Mouse (Mus musculus) embryo, embryonic 11.5 days (tissue): ENCODE data around the gene Abcb11.
"Not testable (repeated sequence)": the region's sequence is repeated elsewhere in the genome, so short reads cannot be mapped to it uniquely, and the experiment has no call there.

Experiments used
- DNase-seq: peaks from one replicate; pipeline ENCODE4 v3.0.0-alpha.2; 2012; ENCODE audit warnings: low read depth, low spot score

Gene Abcb11

GRCm38 (mm10) chr2:69342496-69343221, at the start of gene Abcb11:
Abcb11 (minus strand) TSS chr2:69342616.
- DNase-seq, result no peak

- DNase-seq, result no peak
These were observed 43.9 kb upstream of the Abcb11 start for GRCm38 (mm10) chr2:69386118-69386871.

DNA sequence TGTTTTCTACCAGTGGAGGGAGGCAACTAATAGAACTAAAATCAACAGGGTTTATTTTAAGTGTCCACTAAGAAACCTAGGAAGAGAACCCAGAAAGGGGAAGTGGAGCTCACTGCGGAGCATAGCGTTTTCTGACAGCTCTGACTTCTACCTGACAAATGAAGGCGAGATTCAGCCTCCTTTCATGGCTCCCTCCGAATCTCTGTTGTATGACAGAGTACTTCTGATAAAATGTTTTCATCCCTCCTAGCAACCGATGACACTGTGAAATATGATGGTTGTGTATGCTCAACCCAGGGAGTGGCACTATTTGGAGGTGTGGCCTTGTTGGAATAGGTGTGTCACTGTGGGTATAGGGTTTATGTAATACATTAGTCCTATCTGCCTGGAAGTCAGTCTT, 40.4 kb upstream of the Abcb11 start:
- DNase-seq, result no peak

GRCm38 (mm10) chr2:69381740-69382139, 39.3 kb upstream of the Abcb11 start:
- DNase-seq, result no peak

DNA sequence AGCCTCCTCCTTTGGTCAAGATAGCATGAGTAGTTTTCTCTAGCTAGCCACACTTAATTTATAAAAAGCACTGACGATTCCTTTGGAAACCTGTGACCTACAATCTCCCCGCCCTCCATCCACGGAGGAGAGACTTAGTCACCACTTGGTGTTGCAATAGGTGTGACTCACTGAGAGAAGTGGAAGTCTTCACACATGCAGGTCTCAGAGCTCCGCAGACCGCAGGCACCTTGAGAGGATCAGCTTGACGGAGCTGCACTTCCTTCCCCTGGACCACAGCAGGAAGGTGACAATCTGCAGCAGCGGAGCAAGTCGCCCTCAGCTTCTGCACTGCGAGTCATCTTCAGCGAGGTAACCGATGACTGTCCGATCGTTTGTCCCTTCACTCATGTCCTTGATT, 37.9 kb upstream of the Abcb11 start, which contains the start of gene Dhrs9:
Gene Dhrs9 (plus strand): TSS at position 165 of the 400 bp plus-strand sequence.
- no peak for DNase-seq

GRCm38 (mm10) chr2:69379801-69380200, 37.4 kb upstream of the Abcb11 start:
- DNase-seq, result no peak

GRCm38 (mm10) chr2:69376780-69377179, 34.4 kb upstream of the Abcb11 start:
- no peak for DNase-seq

DNA sequence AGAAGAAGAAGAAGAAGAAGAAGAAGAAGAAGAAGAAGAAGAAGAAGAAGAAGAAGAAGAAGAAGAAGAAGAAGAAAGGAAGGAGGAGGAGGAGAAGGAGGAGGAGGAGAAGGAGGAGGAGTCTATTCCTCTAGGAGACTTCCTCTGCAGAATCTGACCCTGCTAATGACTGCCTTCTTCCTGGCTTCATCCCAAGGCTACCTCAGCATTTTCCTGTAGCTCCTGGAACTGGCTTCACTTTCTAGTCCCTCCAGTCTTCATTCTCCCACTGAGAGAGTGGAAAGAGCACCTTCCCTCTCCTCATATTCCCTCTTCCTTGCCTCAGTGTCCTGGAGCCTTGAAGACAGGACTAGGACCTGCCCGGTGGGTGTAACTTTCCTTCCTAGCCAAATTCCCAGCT, 22.9 kb upstream of the Abcb11 start:
- no peak for DNase-seq

DNA sequence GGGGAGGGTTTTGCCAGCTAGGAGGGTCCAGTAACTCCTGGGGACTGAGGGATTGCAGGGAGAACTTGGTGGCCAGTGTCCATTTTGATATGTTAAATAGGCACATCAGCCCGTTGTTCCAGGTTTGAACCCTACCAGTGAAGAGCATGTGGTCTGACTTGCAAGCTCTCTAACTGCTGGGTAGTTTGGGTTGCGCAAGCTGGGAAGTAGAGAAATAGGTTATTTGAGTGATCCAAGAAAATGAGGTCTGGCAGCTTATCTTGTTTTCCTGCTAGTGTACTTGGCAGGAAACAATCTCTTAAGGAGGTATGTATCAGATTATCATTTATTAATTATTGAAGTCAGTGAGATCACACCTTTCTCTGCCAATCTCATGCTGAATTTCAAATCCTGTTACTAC, 22.4 kb upstream of the Abcb11 start:
- no peak for DNase-seq

DNA sequence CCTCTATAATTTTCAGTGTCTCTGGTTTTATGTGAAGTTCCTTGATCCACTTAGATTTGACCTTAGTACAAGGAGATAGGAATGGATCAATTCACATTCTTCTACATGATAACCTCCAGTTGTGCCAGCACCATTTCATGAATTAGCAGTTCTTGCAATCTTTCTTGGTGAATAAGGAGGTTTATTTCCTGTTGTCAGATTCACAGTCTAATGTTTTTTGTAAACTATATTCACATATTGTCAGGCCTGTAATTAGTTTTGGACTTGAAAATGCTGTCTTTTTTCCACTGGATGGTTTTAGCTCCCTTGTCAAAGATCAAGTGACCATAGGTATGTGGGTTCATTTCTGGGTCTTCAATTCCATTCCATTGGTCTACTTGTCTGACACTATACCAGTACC, 13.0 kb upstream of the Abcb11 start:
- DNase-seq, result not testable (repeated sequence)

GRCm38 (mm10) chr2:69341506-69341905, 910 bp downstream of the Abcb11 start:
- no peak for DNase-seq

DNA sequence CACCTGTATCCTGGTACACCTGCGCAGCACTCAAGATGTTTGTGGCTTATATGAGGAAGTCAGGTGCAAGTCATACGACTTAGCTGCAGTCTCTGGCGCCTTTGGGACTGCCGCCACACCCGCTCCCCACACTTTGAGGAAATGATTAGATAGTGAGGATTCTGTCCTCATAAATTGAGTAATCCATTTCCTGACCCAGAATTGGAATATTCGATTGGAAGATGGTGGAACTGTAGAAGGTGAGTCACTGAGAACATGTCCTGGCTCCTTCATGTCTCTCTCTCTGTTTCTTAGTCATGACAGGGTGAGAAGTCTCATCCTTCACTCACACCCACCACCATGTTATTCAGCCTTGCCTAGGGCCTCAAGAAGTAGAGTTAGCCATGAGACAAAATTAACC, 10.9 kb downstream of the Abcb11 start:
- DNase-seq, result not testable (repeated sequence)

DNA sequence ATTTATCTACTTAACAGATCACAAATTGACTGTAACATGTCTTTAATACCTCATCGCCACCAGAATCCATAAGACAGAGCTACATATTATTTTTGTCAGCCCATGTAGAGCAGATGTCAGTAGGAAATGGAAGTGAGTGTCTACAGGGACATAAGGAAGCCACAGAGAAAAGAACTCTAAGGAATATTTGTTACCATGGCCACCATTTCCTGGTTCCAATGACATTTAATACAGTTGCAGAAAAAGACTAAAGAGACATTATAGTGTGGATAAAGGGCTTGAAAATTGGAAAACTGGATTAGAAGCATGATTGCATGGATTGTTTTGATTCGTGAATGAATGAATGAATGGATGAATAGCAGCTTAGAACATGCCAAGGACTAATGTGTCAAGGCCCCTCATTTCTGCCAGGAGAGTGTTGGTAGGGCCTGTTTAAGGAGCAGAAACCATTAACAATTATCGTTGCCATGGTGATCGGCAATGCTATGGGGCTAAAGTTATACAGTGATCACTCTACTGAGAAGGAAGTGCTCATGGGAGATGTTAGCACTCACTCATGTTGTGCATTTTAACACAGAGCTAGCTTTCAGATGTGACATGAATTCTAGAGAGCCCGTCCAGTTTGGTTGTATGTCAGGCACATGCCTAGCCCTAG, 13.8 kb downstream of the Abcb11 start:
- DNase-seq, result no peak

- DNase-seq, result no peak
These were observed 17.3 kb downstream of the Abcb11 start for GRCm38 (mm10) chr2:69324881-69325660.

DNA sequence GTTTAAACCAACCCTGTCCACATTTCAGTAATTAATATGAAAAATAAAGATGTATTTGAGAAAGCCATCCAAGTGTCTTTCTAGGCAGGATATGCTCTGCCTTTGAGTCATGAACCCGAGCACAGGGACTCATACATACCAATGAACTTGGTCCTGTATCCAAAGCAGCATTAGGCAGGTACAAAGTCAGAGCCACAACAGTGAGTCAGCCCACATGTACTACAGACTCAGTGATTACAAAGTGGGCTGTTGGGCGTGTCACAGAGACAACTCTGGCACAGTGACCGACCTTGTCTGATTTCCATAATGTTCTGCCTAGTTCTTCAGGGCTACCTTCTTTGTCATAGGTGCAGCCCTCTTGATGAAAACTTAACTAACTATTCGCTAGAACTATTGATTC, 19.4 kb downstream of the Abcb11 start:
- DNase-seq, result no peak

DNA sequence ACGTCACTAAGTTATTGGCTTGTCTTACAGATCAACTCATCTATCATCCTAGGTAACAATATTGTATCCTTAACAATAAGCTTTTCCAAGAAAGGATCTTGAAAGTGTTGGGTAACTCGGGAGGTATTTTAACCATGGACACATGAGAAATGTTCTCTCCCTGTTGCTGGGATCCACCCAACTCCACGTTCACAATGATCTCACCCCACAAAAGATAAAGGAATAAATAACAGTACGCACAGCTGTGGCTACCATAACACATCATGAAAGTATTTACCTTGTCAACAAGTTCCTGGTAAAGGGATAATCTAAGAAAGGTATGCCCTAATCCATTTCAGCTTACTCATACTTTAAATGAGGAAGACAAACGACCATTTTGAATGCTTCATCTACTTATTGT, 21.0 kb downstream of the Abcb11 start:
- no peak for DNase-seq

DNA sequence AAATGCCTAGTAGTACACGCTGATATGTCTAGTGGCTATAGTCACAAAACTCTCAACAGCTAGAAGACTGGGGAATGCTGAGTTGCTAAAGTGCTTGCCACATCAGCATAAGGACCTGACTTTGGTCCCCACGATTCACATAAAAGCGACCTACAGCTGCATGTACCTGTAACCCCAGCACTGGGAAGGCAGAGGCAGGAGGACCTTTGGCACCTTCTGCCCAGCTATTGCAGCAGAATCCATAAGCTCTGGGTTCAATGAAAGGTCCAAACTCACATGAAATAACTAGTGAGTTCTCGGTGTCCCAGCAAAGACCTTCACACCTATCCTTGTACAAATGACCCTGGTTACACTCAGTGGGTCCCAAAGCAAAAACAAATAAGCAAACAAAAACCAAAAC, 31.1 kb downstream of the Abcb11 start:
- DNase-seq, result no peak

- no peak for DNase-seq
These were observed 34.3 kb downstream of the Abcb11 start for GRCm38 (mm10) chr2:69308136-69308535.

GRCm38 (mm10) chr2:69300568-69300967, 41.8 kb downstream of the Abcb11 start:
- not testable (repeated sequence) for DNase-seq

GRCm38 (mm10) chr2:69294508-69294907, 47.9 kb downstream of the Abcb11 start:
- no peak for DNase-seq

DNA sequence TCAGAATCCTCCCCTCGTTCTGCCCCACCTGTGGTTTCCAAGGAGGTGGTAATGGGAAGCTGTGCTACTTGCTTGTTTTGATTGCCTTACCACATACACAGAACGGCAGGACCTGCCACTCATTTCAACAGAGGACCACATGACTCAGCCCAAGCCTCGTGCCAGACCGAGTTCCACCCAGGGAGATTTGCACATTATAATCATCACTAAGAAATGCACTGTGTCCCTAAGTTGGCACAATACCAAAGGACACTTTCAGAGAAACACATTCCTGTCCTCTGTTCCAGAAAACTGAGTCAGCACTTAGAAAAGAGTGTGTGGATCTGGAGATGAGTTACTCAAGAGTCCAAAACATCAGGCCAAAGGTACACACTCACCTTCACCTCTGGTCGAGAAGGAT, 53.4 kb downstream of the Abcb11 start:
- no peak for DNase-seq

DNA sequence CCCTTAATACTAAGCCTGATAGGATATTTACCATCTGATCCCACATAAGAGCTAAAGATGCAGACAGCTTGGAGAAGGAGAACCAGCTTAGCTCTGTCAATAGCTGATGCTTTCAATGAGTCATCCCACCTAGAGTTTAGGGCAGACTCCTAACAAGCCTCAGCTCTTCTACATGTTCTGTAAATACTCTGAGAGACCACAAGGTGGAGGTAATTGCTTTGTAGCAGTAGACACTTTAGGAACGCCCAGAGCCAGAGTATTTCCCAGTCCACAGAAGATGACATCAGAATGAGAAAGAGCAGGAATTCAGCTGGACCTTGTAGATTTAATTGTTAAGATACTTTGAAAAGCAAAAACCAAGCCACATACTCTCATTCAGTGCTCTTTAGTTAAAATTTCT, 66.5 kb downstream of the Abcb11 start:
- peak; percentile 16 for DNase-seq
